ENCODE assay signal across 13 mouse cellular contexts in the genomic region with DNA sequence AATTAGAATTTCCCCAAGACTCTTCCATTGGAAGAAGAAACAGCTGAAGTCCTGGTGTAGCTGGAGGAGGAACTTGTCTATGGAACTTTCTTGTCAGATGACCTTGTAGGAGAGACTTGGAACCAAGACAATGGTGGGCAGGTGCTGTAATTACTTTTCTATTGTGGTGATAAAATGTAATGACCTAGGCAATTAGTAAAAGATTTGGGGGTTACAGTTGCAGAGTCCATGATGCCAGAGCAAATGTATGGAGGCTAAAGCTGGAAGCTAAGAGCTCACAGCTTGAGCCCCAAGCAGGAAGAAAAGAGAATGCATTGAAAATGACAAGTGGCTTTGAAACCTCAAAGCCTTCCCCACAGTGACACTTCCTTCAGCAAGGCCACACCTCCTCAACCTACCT.
"Had no signal": no experiment of that assay in that cellular context is flagged by ENCODE, and none has a peak within 500 bp of the region (broad histone marks: within the 10 kb centered on the region; RNA-seq: fewer than 3 reads in every experiment).

No protein-coding gene starts in this region.

- DNase-seq: gastrocnemius, postnatal 14 days; gastrocnemius, postnatal 36 days; heart, adult 2 months; heart, postnatal 14 days; heart, postnatal 36 days; kidney, adult 18-20 months; kidney, adult 8-10 months; kidney, postnatal 10 days; kidney, postnatal 25 days; kidney, postnatal 4 days; layer of hippocampus, adult 9-11 months; layer of hippocampus, postnatal 36 days; left cerebral cortex, postnatal 4 days had no signal
